Mouse (Mus musculus) neural tube, embryonic 10.5 days (tissue): ENCODE measurements at regions not wholly inside any gene's neighbourhood (a gene's known extent, or its start where the extent isn't known, plus 50 kb on each side); places are given as distances from the start of the nearest gene placed in this dataset.

Experiments used
- DNase-seq: peaks from one replicate; pipeline ENCODE4 v3.0.0-alpha.2; 2017; ENCODE audit warnings: low spot score; ENCODE audit errors: extremely low spot score

DNA sequence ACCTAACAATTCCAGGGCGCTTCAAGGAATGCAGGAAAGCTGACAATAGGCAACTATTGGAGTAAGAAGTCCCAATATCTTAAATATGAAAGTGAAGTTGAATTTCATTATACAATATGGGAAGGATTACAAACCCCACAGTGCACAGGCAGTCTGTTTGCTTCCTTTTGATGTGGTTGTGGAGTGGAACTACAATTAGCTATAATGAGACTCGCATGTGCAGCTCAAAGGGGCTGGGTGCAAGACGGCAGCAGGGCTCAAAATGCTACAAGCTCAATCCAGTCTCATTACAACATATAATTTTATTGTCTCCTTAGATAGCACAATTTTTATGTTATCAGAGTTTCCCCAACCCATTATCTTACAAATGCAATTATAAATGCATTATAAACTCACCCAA, 54.7 kb upstream of the Ccser1 start:
- no peak for DNase-seq

DNA sequence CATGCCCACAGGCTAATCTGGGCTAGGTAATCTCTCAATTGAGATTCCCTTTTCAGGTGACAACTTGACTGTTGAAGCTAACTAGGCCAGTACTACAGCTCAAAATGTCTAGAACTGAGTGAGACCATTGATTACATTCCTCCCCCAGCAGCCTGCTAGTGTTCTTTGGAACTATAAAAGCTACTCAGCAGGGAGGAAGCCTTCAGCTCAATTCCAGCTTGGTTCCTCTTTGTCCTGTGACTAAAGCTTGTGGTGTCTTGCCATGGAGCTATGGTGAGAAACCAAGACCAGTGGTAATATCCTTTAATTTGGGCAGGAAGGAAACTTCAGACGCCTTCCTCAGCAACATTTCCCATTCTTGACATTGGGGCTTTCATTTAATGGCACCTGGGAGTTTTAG, 52.9 kb upstream of the Ccser1 start:
- DNase-seq = no peak

DNA sequence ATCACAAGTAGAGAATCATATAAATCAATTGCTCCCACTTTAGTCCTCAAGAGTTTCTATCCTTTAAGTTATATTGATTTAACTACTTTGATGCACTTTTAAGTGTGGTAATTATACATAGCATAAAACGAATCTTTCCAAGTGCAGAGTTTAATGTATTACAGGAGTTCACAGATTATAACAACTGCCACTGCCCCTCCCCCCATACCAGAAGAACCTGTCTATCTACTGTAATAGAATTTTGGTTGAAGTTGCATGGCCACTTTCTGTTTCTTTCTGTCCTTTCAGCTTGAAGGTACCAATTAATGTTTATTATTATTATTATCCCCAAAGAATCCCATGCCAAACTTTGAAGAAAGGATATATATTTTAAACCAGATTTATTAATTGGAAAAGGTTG, 51.9 kb upstream of the Ccser1 start:
- DNase-seq = no peak
